Mouse (Mus musculus) mouse embryonic stem cell (cell line): ENCODE measurements around the gene Ngp.

ENCODE experiments used
- in situ Hi-C, 2 experiments: fragments of 300-500 bp; cut with MboI; formaldehyde crosslinking; loops; 1 replicate in 1 of 2; 3 replicates in 1 of 2; pipeline ENCODE4 v1.14.3; 2019 to 2020; ENCODE audit warnings: low sequenced_read_pairs in 2 of 2, low pct_unique_long_range_greater_than_20kb in 1 of 2, mixed read lengths in 1 of 2; ENCODE audit not compliant: unreplicated experiment in 1 of 2

The Ngp gene

GRCm38 (mm10) chr9:110412926-110413325 lies 6.6 kb upstream of the Ngp start:
- in situ Hi-C loops = no loop called here

GRCm38 (mm10) chr9:110413785-110414184 lies 5.8 kb upstream of the Ngp start:
- in situ Hi-C loops = no loop called here

GRCm38 (mm10) chr9:110431241-110431640 lies 11.7 kb downstream of the Ngp start:
- in situ Hi-C loops = no loop called here

GRCm38 (mm10) chr9:110433045-110433444 lies 13.5 kb downstream of the Ngp start:
- in situ Hi-C loops = no loop called here

- in situ Hi-C loops = no loop called here
Observed at GRCm38 (mm10) chr9:110436041-110436440, 16.5 kb downstream of the Ngp start.

GRCm38 (mm10) chr9:110440049-110440448 lies 20.5 kb downstream of the Ngp start:
- in situ Hi-C loops = no loop called here

- in situ Hi-C loops = no loop called here
Observed at GRCm38 (mm10) chr9:110440559-110440958, 21.0 kb downstream of the Ngp start.

- in situ Hi-C loops = no loop called here
Observed at GRCm38 (mm10) chr9:110448356-110448755, 28.8 kb downstream of the Ngp start.

- in situ Hi-C loops = no loop called here
Observed at GRCm38 (mm10) chr9:110448857-110449617, 29.5 kb downstream of the Ngp start.

GRCm38 (mm10) chr9:110452523-110452922 lies 33.0 kb downstream of the Ngp start:
- in situ Hi-C loops = no loop called here

GRCm38 (mm10) chr9:110457926-110458325 lies 38.4 kb downstream of the Ngp start:
- in situ Hi-C loops = no loop called here

GRCm38 (mm10) chr9:110459145-110459727 lies 39.7 kb downstream of the Ngp start:
- in situ Hi-C loops = no loop called here

GRCm38 (mm10) chr9:110460884-110461815 lies 41.6 kb downstream of the Ngp start:
- in situ Hi-C loops = no loop called here

GRCm38 (mm10) chr9:110462321-110462720 lies 42.8 kb downstream of the Ngp start:
- in situ Hi-C loops = no loop called here

- in situ Hi-C loops = no loop called here
Observed at GRCm38 (mm10) chr9:110463983-110464591, 44.5 kb downstream of the Ngp start.

- in situ Hi-C loops = no loop called here
Observed at GRCm38 (mm10) chr9:110465336-110465735, 45.8 kb downstream of the Ngp start.

GRCm38 (mm10) chr9:110466179-110466578 lies 46.6 kb downstream of the Ngp start:
- in situ Hi-C loops = no loop called here
